Mouse (Mus musculus) bone marrow macrophage, adult 2 months (primary cell): ENCODE data around the gene Ska2.
A peak's percentile ranks its signal among the peaks of the same experiment; 100 is the strongest.

Experiments
- CTCF ChIP-seq: IDR thresholded peaks from 2 replicates; pipeline ENCODE4 v1.5.1; 2012; ENCODE audit warnings: low read depth, mild to moderate bottlenecking, low read length, moderate library complexity
- POLR2A ChIP-seq: IDR thresholded peaks from 2 replicates; pipeline ENCODE4 v1.6.1; 2012; ENCODE audit warnings: mild to moderate bottlenecking, low read depth, low read length, borderline replicate concordance

- TF ChIP-seq POLR2A (0 out of 2 replicates have a peak, but pooled peaks have one; percentile 52), CTCF (no peak)
These were observed 22.6 kb upstream of the Ska2 start, which contains the start of gene Smg8 for GRCm38 (mm10) chr11:87086290-87086984.
